Mouse (Mus musculus): ENCODE measurements around the gene Dnm1. TPM values are rescaled to one million over a fixed set of nuclear protein-coding genes. Genes with fewer than 3 reads are reported as not detected.

The Dnm1 gene
- polyA plus RNA-seq (2015; fragmentation: Nextera tagmentation; extraction: Ambion mirVana) = 3.4 and 4.5 TPM in 2 replicates

DNA sequence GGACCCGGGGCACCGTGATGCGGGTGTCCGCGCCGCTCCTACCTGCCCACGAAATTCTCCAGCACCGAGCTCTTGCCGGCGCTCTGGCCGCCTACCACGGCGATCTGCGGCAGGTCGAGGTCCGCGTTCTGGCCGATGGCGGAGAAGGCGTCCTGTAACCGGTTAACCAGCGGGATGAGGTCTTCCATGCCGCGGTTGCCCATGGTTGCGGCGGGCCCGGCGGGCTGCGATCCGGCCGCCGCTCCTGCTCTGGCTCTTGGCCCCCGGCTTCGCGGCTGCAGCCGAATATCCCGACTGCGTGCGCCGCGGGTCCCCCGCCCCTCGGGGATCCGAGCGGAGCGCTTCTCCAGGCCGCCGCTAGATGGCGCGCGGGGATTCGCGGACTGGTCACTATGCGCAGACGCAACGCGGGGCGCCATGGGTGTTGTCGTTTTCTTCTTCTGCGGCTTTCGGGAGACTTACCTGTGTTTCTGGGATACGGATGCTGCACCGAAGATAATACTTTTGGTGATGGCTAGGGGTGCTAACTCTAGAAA, at the start of gene Dnm1:
Gene Dnm1 (minus strand): TSS at position 332 of the 536 bp plus-strand sequence.
- Histone ChIP-seq H3K9me3 (no peaks in the 10 kb centered on the region), H3K36me3 (no peaks in the 10 kb centered on the region), H3K4me2 (peak within 1 kb of the TSS; percentile 98), H3K4me1 (peaks cover 55% of the 10 kb centered on the region), H3K4me3 (peak within 1 kb of the TSS; percentile 63), H3K27ac (replicated peaks) (peak within 1 kb of the TSS; percentile 39), H3K27me3 (replicated peaks) (peaks cover 48% of the 10 kb centered on the region), H3K9ac (peak within 1 kb of the TSS; percentile 86)
- ATAC-seq (ENCODE audit: extremely low read depth, insufficient number of reproducible peaks, low FRiP score, low TSS enrichment) = peak; percentile 45; the same call in 1 of the 2 replicates
- WGBS = under 1% methylated on average over 63 of the region's 63 CpGs

GRCm38 (mm10) chr2:32396695-32397094, 43.6 kb upstream of the Dnm1 start:
- no peaks in the 10 kb centered on the region for H3K27me3 ChIP-seq (replicated peaks)
- peaks cover 38% of the 10 kb centered on the region for H3K36me3 ChIP-seq
- no peaks in the 10 kb centered on the region for H3K9me3 ChIP-seq
- 0% methylated on average over 15 of the region's 15 CpGs for WGBS
- H3K4me1 ChIP-seq = peaks cover 25% of the 10 kb centered on the region
- H3K4me3 ChIP-seq = peak overlapping the region; percentile 96
- H3K27ac ChIP-seq (replicated peaks) = peak overlapping the region; percentile 93
- H3K4me2 ChIP-seq = peak overlapping the region; percentile 96
- no peak for ATAC-seq (ENCODE audit: extremely low read depth, insufficient number of reproducible peaks, low FRiP score, low TSS enrichment)
- peak overlapping the region; percentile 94 for H3K9ac ChIP-seq

DNA sequence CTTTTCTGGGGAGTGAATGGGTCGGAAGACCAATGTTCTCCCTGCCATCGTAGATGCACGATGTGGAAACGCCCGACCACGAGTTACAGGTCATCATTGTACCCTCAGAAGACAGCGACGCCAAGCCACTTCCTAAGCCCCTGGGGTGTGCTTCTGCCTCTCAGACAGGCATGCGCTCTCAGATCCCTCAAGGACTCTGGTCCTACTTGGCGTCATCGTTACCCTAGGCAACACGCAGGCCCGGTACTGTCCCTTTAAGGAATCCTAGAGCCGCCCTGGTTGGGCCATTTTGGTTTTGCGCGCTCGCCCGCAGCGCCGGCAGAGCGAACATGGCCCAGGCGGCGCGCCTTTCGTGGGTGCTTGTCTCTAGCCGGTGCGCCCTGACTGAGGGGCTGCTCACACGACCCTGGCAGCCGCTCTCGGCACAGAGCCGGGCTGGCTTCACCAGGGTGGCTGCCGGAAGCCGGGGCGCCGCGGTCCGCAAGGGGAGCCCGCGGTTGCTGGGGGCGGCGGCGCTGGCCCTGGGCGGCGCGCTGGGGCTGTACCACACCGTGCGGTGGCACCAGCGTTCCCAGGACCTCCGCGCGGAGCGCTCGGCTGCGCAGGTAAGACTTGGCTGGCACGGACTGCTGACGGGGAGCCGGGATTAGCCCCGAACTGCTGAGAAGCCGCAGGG, 42.9 kb upstream of the Dnm1 start:
- Histone ChIP-seq H3K9ac (peak overlapping the region; percentile 94), H3K4me3 (peak overlapping the region; percentile 96), H3K36me3 (peaks cover 32% of the 10 kb centered on the region), H3K27me3 (replicated peaks) (no peaks in the 10 kb centered on the region), H3K27ac (replicated peaks) (peak overlapping the region; percentile 93), H3K4me2 (peak overlapping the region; percentile 96), H3K4me1 (peaks cover 25% of the 10 kb centered on the region), H3K9me3 (no peaks in the 10 kb centered on the region)
- under 1% methylated on average over 59 of the region's 59 CpGs for WGBS
- peak; percentile 84 for ATAC-seq (ENCODE audit: extremely low read depth, insufficient number of reproducible peaks, low FRiP score, low TSS enrichment)

GRCm38 (mm10) chr2:32395484-32395945, 42.4 kb upstream of the Dnm1 start, which contains the start of gene Ptges2:
Gene Ptges2, plus strand, starts transcription at chr2:32395896.
- Histone ChIP-seq H3K27ac (replicated peaks) (peak within 1 kb of the TSS; percentile 93), H3K9ac (peak within 1 kb of the TSS; percentile 94), H3K36me3 (peaks cover 26% of the 10 kb centered on the region), H3K4me1 (peaks cover 25% of the 10 kb centered on the region), H3K9me3 (no peaks in the 10 kb centered on the region), H3K27me3 (replicated peaks) (no peaks in the 10 kb centered on the region), H3K4me3 (peak within 1 kb of the TSS; percentile 96), H3K4me2 (peak within 1 kb of the TSS; percentile 96)
- WGBS = under 1% methylated on average over 31 of the region's 31 CpGs
- peak; percentile 84 for ATAC-seq (ENCODE audit: extremely low read depth, insufficient number of reproducible peaks, low FRiP score, low TSS enrichment)

DNA sequence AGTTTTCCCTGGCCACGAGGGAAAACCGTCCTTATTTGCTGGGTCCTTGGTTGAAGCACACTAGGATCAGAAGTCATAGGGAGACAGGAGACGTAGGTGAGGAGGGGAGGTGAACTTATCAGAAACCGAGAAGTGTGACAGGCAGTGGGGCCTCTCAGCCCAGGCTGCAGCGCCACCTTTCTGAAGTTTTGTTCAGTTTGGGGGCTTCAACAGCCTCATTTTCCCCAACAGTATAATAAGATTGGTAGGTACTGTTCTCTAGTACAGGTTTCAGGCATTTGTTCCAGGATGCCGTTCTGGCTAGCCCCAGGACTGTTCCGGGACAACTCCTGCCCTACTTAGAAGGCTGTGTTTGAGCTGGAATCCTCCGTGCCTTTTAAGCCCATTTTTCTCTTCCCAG, 41.8 kb upstream of the Dnm1 start:
- H3K36me3 ChIP-seq = peaks cover 20% of the 10 kb centered on the region
- 3% methylated on average over 8 of the region's 8 CpGs for WGBS
- ATAC-seq (ENCODE audit: extremely low read depth, insufficient number of reproducible peaks, low FRiP score, low TSS enrichment) = no peak
- peak overlapping the region; percentile 93 for H3K27ac ChIP-seq (replicated peaks)
- H3K27me3 ChIP-seq (replicated peaks) = no peaks in the 10 kb centered on the region
- H3K4me3 ChIP-seq = peak overlapping the region; percentile 96
- peak overlapping the region; percentile 94 for H3K9ac ChIP-seq
- peaks cover 25% of the 10 kb centered on the region for H3K4me1 ChIP-seq
- no peaks in the 10 kb centered on the region for H3K9me3 ChIP-seq
- peak overlapping the region; percentile 96 for H3K4me2 ChIP-seq

DNA sequence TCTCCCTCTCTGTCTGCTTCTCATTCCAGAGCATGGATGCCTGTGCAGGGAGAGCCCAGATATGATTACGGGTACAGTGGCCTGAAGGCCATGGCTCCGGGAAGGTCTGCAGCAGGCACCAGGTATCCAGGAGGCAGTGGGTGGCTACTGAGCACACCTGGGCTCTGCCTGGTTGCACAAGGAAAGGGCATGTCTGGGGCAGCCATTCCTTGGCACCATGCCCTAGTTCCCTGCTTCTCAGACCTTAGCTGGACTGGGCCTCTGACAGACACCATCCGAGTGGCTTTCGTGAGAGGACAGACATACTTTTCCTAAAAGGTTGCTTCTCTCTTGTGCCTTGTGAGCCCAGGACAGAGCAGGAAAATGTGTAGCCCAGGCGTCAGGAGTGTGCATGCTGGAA, 38.9 kb upstream of the Dnm1 start:
- Histone ChIP-seq H3K27ac (replicated peaks) (no peak overlapping the region), H3K4me2 (no peak overlapping the region), H3K9me3 (no peaks in the 10 kb centered on the region), H3K4me3 (no peak overlapping the region), H3K9ac (no peak overlapping the region), H3K27me3 (replicated peaks) (peaks cover 6% of the 10 kb centered on the region), H3K36me3 (no peaks in the 10 kb centered on the region), H3K4me1 (peaks cover 17% of the 10 kb centered on the region)
- WGBS = 67% methylated on average over 5 of the region's 5 CpGs
- ATAC-seq (ENCODE audit: extremely low read depth, insufficient number of reproducible peaks, low FRiP score, low TSS enrichment) = no peak

GRCm38 (mm10) chr2:32390871-32391270, 37.7 kb upstream of the Dnm1 start:
- H3K9ac ChIP-seq = no peak overlapping the region
- H3K27me3 ChIP-seq (replicated peaks) = peaks cover 14% of the 10 kb centered on the region
- no peak for ATAC-seq (ENCODE audit: extremely low read depth, insufficient number of reproducible peaks, low FRiP score, low TSS enrichment)
- no peak overlapping the region for H3K4me3 ChIP-seq
- H3K4me2 ChIP-seq = no peak overlapping the region
- H3K27ac ChIP-seq (replicated peaks) = no peak overlapping the region
- no peaks in the 10 kb centered on the region for H3K9me3 ChIP-seq
- H3K4me1 ChIP-seq = peaks cover 12% of the 10 kb centered on the region
- H3K36me3 ChIP-seq = no peaks in the 10 kb centered on the region
- 73% methylated on average over 8 of the region's 8 CpGs for WGBS

DNA sequence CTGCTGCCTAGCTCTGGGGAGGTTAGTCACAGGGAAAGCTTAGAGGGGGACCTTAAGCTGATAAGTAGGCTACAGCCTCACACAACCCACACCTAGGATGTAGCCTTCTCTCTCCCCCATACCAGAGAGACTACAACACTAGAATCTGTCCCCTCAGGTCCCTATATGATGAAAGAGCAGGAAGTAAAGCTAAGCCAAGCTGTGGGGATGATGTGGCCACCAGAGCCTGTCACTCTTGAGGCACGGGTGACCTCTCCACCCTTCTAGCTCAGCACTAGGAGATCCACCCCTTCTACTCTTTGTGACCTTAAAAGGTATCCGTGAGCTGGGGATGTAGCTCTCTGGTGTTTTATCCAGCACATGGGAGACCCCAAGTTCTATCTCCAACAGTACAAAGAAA, 36.0 kb upstream of the Dnm1 start:
- ATAC-seq (ENCODE audit: extremely low read depth, insufficient number of reproducible peaks, low FRiP score, low TSS enrichment) = no peak
- Histone ChIP-seq H3K36me3 (no peaks in the 10 kb centered on the region), H3K4me3 (no peak overlapping the region), H3K27me3 (replicated peaks) (peaks cover 27% of the 10 kb centered on the region), H3K4me2 (no peak overlapping the region), H3K27ac (replicated peaks) (no peak overlapping the region), H3K9ac (no peak overlapping the region), H3K4me1 (peaks cover 7% of the 10 kb centered on the region; the same call in 1 of the 2 replicates), H3K9me3 (no peaks in the 10 kb centered on the region)
- WGBS = 58% methylated on average over 2 of the region's 2 CpGs

- H3K9me3 ChIP-seq = no peaks in the 10 kb centered on the region
- WGBS = 61% methylated on average over 5 of the region's 5 CpGs
- H3K36me3 ChIP-seq = no peaks in the 10 kb centered on the region
- no peak within 1 kb of the TSS for H3K27ac ChIP-seq (replicated peaks)
- no peak within 1 kb of the TSS for H3K9ac ChIP-seq
- ATAC-seq (ENCODE audit: extremely low read depth, insufficient number of reproducible peaks, low FRiP score, low TSS enrichment) = no peak
- H3K4me2 ChIP-seq = no peak within 1 kb of the TSS
- H3K27me3 ChIP-seq (replicated peaks) = peaks cover 40% of the 10 kb centered on the region
- no peak within 1 kb of the TSS for H3K4me3 ChIP-seq
- H3K4me1 ChIP-seq = peaks cover 7% of the 10 kb centered on the region; the same call in 1 of the 2 replicates
Measured at GRCm38 (mm10) chr2:32387706-32388490, 34.8 kb upstream of the Dnm1 start, which contains the start of gene Lcn2. Gene Lcn2, minus strand, starts transcription at chr2:32388252.

- WGBS = 72% methylated on average over 2 of the region's 2 CpGs
- H3K4me2 ChIP-seq = peak overlapping the region; percentile 97
- no peak overlapping the region for H3K27ac ChIP-seq (replicated peaks)
- ATAC-seq (ENCODE audit: extremely low read depth, insufficient number of reproducible peaks, low FRiP score, low TSS enrichment) = no peak
- peaks cover 46% of the 10 kb centered on the region for H3K27me3 ChIP-seq (replicated peaks)
- 0 out of 2 replicates have a peak overlapping the region, but pooled peaks have one; percentile 73 for H3K9ac ChIP-seq
- no peak overlapping the region for H3K4me3 ChIP-seq
- peaks cover 11% of the 10 kb centered on the region for H3K4me1 ChIP-seq
- H3K36me3 ChIP-seq = peaks cover 22% of the 10 kb centered on the region
- H3K9me3 ChIP-seq = no peaks in the 10 kb centered on the region
Measured at GRCm38 (mm10) chr2:32382689-32383088, 29.6 kb upstream of the Dnm1 start.

GRCm38 (mm10) chr2:32381775-32382223, 28.7 kb upstream of the Dnm1 start, which contains the start of gene 1110008P14Rik:
Gene 1110008P14Rik, minus strand, starts transcription at chr2:32381938.
- Histone ChIP-seq H3K27me3 (replicated peaks) (peaks cover 37% of the 10 kb centered on the region), H3K4me2 (peak within 1 kb of the TSS; percentile 97), H3K4me1 (peaks cover 11% of the 10 kb centered on the region), H3K27ac (replicated peaks) (0 out of 2 replicates have a peak within 1 kb of the TSS, but pooled peaks have one; percentile 16), H3K9ac (peak within 1 kb of the TSS; percentile 84), H3K36me3 (peaks cover 30% of the 10 kb centered on the region), H3K4me3 (peak within 1 kb of the TSS; percentile 69), H3K9me3 (no peaks in the 10 kb centered on the region)
- under 1% methylated on average over 42 of the region's 47 CpGs for WGBS
- ATAC-seq (ENCODE audit: extremely low read depth, insufficient number of reproducible peaks, low FRiP score, low TSS enrichment) = peak; percentile 91
